8 mouse cellular contexts compared by ENCODE assay signal in the genomic region with DNA sequence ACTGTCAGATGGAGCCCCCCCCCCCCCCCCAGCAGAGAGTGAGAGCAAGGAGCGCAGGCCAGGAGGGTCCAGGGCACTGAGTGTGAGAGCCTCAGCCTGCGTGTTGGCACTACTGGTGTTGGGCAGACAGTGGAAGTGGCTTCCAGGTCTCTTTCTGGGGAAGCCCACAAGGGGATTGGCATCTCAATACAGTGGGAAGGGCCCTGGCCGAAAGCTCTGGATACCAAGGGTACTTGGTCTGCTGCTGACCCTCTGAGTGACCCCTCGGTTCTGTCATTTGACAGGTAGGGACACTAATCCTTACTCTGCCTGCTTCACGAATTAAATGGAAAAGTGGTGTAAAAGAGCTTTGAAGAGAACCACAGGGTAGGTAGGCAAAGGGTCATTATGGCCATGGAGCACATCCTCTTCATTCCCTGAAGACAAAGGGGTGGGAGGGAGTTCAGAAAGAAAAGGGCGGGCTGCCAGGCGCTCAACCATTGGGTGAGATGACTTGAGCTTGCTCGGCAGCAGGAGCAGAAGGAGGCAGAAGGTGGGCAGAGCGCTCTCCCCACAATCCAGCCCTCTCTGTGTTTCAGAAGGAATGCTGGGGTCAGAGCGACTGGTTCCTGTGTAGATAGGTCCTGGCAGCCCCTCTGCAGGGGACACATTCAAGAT.
DNase-seq lines count a peak whose midpoint lies in the region; ATAC-seq and TF ChIP-seq lines count a peak whose summit lies in the region.

No protein-coding gene starts in this region.

- no peak for DNase-seq in midbrain, embryonic 10.5 days (ENCODE audit: low spot score)
- no peak for DNase-seq in midbrain, postnatal 0 days (ENCODE audit: low spot score)
- peak; percentile 76 to 77 for DNase-seq in cerebellum, postnatal 10 days
- no peak for DNase-seq in liver, embryonic 14.5 days (ENCODE audit: low read depth in 3 of 3, low spot score in 3 of 3)
- DNase-seq in stomach, postnatal 0 days (ENCODE audit: low spot score), result no peak
- DNase-seq in frontal cortex, adult 2 months (ENCODE audit: extremely low spot score in 1 of 2, low spot score in 1 of 2), result no peak
- DNase-seq in layer of hippocampus, adult 11-12 months (ENCODE audit: low spot score), result no peak

- H3K9me3 ChIP-seq in midbrain, embryonic 10.5 days (replicated peaks), result no peaks in the 10 kb centered on the region; the same call in 1 of the 2 replicates
- H3K9me3 ChIP-seq in midbrain, postnatal 0 days (ENCODE audit: low read length), result no peaks in the 10 kb centered on the region
- H3K9me3 ChIP-seq in heart, embryonic 14.5 days (ENCODE audit: control insufficient read depth, low read length), result no peaks in the 10 kb centered on the region
- H3K9me3 ChIP-seq in liver, embryonic 14.5 days (ENCODE audit: control insufficient read depth, low read length), result no peaks in the 10 kb centered on the region
- H3K9me3 ChIP-seq in stomach, postnatal 0 days (ENCODE audit: control insufficient read depth, low read length), result no peaks in the 10 kb centered on the region

- no peaks in the 10 kb centered on the region; the same call in 1 of the 2 replicates for H3K27me3 ChIP-seq in midbrain, embryonic 10.5 days (ENCODE audit: low read depth, poor library complexity, severe bottlenecking)
- no peaks in the 10 kb centered on the region for H3K27me3 ChIP-seq in midbrain, postnatal 0 days (ENCODE audit: insufficient read depth, low read length)
- H3K27me3 ChIP-seq in heart, embryonic 14.5 days (ENCODE audit: control insufficient read depth, insufficient read depth, low read length), result no peaks in the 10 kb centered on the region
- H3K27me3 ChIP-seq in liver, embryonic 14.5 days (ENCODE audit: control insufficient read depth, insufficient read depth, low read length), result no peaks in the 10 kb centered on the region
- no peaks in the 10 kb centered on the region for H3K27me3 ChIP-seq in stomach, postnatal 0 days (ENCODE audit: control insufficient read depth, insufficient read depth, low read length)

- H3K36me3 ChIP-seq in midbrain, embryonic 10.5 days, result peaks cover 24% of the 10 kb centered on the region
- H3K36me3 ChIP-seq in midbrain, postnatal 0 days (ENCODE audit: insufficient read depth, low read length), result peaks cover 14% of the 10 kb centered on the region
- no peaks in the 10 kb centered on the region for H3K36me3 ChIP-seq in heart, embryonic 14.5 days (ENCODE audit: control insufficient read depth, insufficient read depth, low read length)
- no peaks in the 10 kb centered on the region for H3K36me3 ChIP-seq in liver, embryonic 14.5 days (replicated peaks; ENCODE audit: control insufficient read depth, insufficient read depth, low read depth)
- no peaks in the 10 kb centered on the region for H3K36me3 ChIP-seq in stomach, postnatal 0 days (ENCODE audit: control insufficient read depth, insufficient read depth, low read length)

- peak overlapping the region; percentile 55 for H3K27ac ChIP-seq in midbrain, embryonic 10.5 days (replicated peaks)
- no peak overlapping the region for H3K27ac ChIP-seq in midbrain, postnatal 0 days (ENCODE audit: low read depth, low read length)
- peak overlapping the region; percentile 50 to 79; a peak in 2 of 4 replicates for H3K27ac ChIP-seq in heart, embryonic 14.5 days (replicated peaks in 1 of 2; ENCODE audit: control insufficient read depth in 1 of 2, insufficient read depth in 1 of 2, low read depth in 2 of 2, low read length in 2 of 2)
- no peak overlapping the region for H3K27ac ChIP-seq in liver, embryonic 14.5 days
- H3K27ac ChIP-seq in stomach, postnatal 0 days (replicated peaks), result peak overlapping the region; percentile 58

- H3K9ac ChIP-seq in midbrain, postnatal 0 days (replicated peaks; ENCODE audit: low read length, poor library complexity, severe bottlenecking), result no peak overlapping the region
- peak overlapping the region; percentile 43; the same call in 1 of the 2 replicates for H3K9ac ChIP-seq in heart, embryonic 14.5 days (ENCODE audit: low read length)
- H3K9ac ChIP-seq in liver, embryonic 14.5 days (replicated peaks), result peak overlapping the region; percentile 20
- peak overlapping the region; percentile 36; the same call in 1 of the 2 replicates for H3K9ac ChIP-seq in stomach, postnatal 0 days (ENCODE audit: low read length)

- no peak for ATAC-seq in midbrain, postnatal 0 days (ENCODE audit: low FRiP score)
- ATAC-seq in heart, embryonic 14.5 days (ENCODE audit: insufficient number of reproducible peaks, insufficient read depth, low FRiP score, low read depth), result no peak
- ATAC-seq in liver, embryonic 14.5 days (ENCODE audit: insufficient read depth), result peak; percentile 21; the same call in 1 of the 2 replicates
- no peak for ATAC-seq in stomach, postnatal 0 days (ENCODE audit: low FRiP score, low TSS enrichment)

- WGBS in midbrain, embryonic 10.5 days, result 32% methylated on average over 10 of the region's 10 CpGs
- WGBS in midbrain, postnatal 0 days, result 48% methylated on average over 10 of the region's 10 CpGs
- 64% methylated on average over 10 of the region's 10 CpGs for WGBS in heart, embryonic 14.5 days
- WGBS in liver, embryonic 14.5 days (ENCODE audit: insufficient replicate concordance), result 56% methylated on average over 10 of the region's 10 CpGs
- 67% methylated on average over 9 of the region's 10 CpGs for WGBS in stomach, postnatal 0 days

- no peak for TF ChIP-seq CTCF in midbrain, postnatal 0 days (IDR thresholded peaks at IDR 0.05)
- TF ChIP-seq CTCF in liver, embryonic 14.5 days (IDR thresholded peaks at IDR 0.05; ENCODE audit: low read depth), result no peak
- TF ChIP-seq CTCF in stomach, postnatal 0 days (IDR thresholded peaks at IDR 0.05; ENCODE audit: low read depth), result no peak

- TF ChIP-seq EP300 in liver, embryonic 14.5 days (IDR thresholded peaks at IDR 0.05; ENCODE audit: low read depth), result no peak
- TF ChIP-seq EP300 in stomach, postnatal 0 days (optimal IDR thresholded peaks at IDR 0.05), result no peak

- H3K4me1 ChIP-seq in midbrain, embryonic 10.5 days, result peaks cover 24% of the 10 kb centered on the region
- no peaks in the 10 kb centered on the region for H3K4me1 ChIP-seq in midbrain, postnatal 0 days (ENCODE audit: insufficient read depth, low read length)
- H3K4me1 ChIP-seq in heart, embryonic 14.5 days (ENCODE audit: control insufficient read depth in 2 of 2, insufficient read depth in 2 of 2, low read length in 2 of 2), result peaks cover 24 to 41% of the 10 kb centered on the region in 2 experiments
- peaks cover 0 to 9% of the 10 kb centered on the region in 2 experiments; a peak in 1 of 4 replicates for H3K4me1 ChIP-seq in liver, embryonic 14.5 days (replicated peaks; ENCODE audit: control insufficient read depth in 2 of 2, insufficient read depth in 2 of 2, low read length in 1 of 2)
- H3K4me1 ChIP-seq in stomach, postnatal 0 days (replicated peaks; ENCODE audit: control insufficient read depth, insufficient read depth), result 0 out of 2 replicates have a peak, but pooled peaks cover 2% of the 10 kb centered on the region

- no peak overlapping the region for H3K4me2 ChIP-seq in midbrain, postnatal 0 days (ENCODE audit: low read depth, low read length, poor library complexity, severe bottlenecking)
- H3K4me2 ChIP-seq in heart, embryonic 14.5 days (ENCODE audit: low read length), result peak overlapping the region; percentile 55; the same call in 1 of the 2 replicates
- H3K4me2 ChIP-seq in liver, embryonic 14.5 days (ENCODE audit: low read depth), result peak overlapping the region; percentile 63
- H3K4me2 ChIP-seq in stomach, postnatal 0 days (replicated peaks; ENCODE audit: low read depth), result peak overlapping the region; percentile 53

- peak overlapping the region; percentile 43 for H3K4me3 ChIP-seq in midbrain, embryonic 10.5 days
- H3K4me3 ChIP-seq in midbrain, postnatal 0 days (ENCODE audit: low read depth, low read length), result no peak overlapping the region
- H3K4me3 ChIP-seq in heart, embryonic 14.5 days (ENCODE audit: control insufficient read depth in 1 of 2, insufficient read depth in 1 of 2, low read depth in 1 of 2, low read length in 2 of 2), result 0 out of 4 replicates have a peak overlapping the region, but pooled peaks of 1 of the 2 experiments have one; percentile 23
- H3K4me3 ChIP-seq in liver, embryonic 14.5 days (ENCODE audit: insufficient read depth in 1 of 2, low read depth in 2 of 2, low read length in 2 of 2), result peak overlapping the region; percentile 28 to 43; a peak in 2 of 4 replicates
- H3K4me3 ChIP-seq in stomach, postnatal 0 days (ENCODE audit: low read depth, low read length), result peak overlapping the region; percentile 32; the same call in 1 of the 2 replicates

Comparison
In these comparisons a context has a peak if more than half of its experiments do, and no peak if none do; other contexts are left out.
1. H3K27ac ChIP-seq: peak in midbrain, embryonic 10.5 days (single experiment), heart, embryonic 14.5 days (2 of 2) and stomach, postnatal 0 days (single experiment); none in midbrain, postnatal 0 days (single experiment) and liver, embryonic 14.5 days (single experiment).
2. DNase-seq: peak in cerebellum, postnatal 10 days (2 of 2); none in midbrain, embryonic 10.5 days (single experiment), midbrain, postnatal 0 days (single experiment), liver, embryonic 14.5 days (0 of 3), stomach, postnatal 0 days (single experiment), frontal cortex, adult 2 months (0 of 2) and layer of hippocampus, adult 11-12 months (single experiment).